Mouse (Mus musculus) liver, embryonic 16.5 days (tissue): Measurements from ENCODE around the gene Agbl4. TPM values are rescaled to one million over a fixed set of nuclear protein-coding genes. Genes with fewer than 3 reads are reported as not detected.
A peak's percentile ranks its signal among the peaks of the same experiment; 100 is the strongest.

ENCODE experiments used
- ATAC-seq: fragments of 200-750 bp; cut with Nextera tagmentation; 2 replicates; pipeline ENCODE4 v1.8.0; 2017; ENCODE audit warnings: low read depth, mild to moderate bottlenecking, moderate number of reproducible peaks, moderate library complexity
- H3K27ac ChIP-seq: fragments of 300-500 bp; sonication (generic); 2 replicates; pipeline ENCODE4 v1.5.1; 2014; ENCODE audit warnings: mild to moderate bottlenecking, low read length
- H3K27me3 ChIP-seq: fragments of 300-500 bp; sonication (generic); 2 replicates; pipeline ENCODE4 v1.6.1; 2014; ENCODE audit warnings: low read depth, low read length, mixed read lengths; ENCODE audit not compliant: control insufficient read depth, insufficient read depth
- H3K36me3 ChIP-seq: fragments of 300-500 bp; sonication (generic); 2 replicates; pipeline ENCODE4 v1.6.1; 2014; ENCODE audit warnings: mild to moderate bottlenecking; ENCODE audit not compliant: control insufficient read depth, insufficient read depth
- H3K4me1 ChIP-seq: fragments of 300-500 bp; sonication (generic); 2 replicates; pipeline ENCODE4 v1.6.1; 2014; ENCODE audit warnings: low read depth, low read length, mixed read lengths; ENCODE audit not compliant: control insufficient read depth
- H3K4me2 ChIP-seq: fragments of 300-500 bp; sonication (generic); 2 replicates; pipeline ENCODE4 v1.6.1; 2014; ENCODE audit warnings: low read depth, low read length, mixed read lengths
- H3K4me3 ChIP-seq: fragments of 300-500 bp; sonication (generic); 2 replicates; pipeline ENCODE4 v1.5.1; 2014; ENCODE audit warnings: low read depth, mild to moderate bottlenecking, low read length
- H3K9ac ChIP-seq: fragments of 300-500 bp; sonication (generic); 2 replicates; pipeline ENCODE4 v1.6.1; 2014; ENCODE audit warnings: low read depth, low read length
- H3K9me3 ChIP-seq: fragments of 300-500 bp; sonication (generic); replicated peaks from 2 replicates; pipeline ENCODE4 v1.6.1; 2016; ENCODE audit warnings: low read length; ENCODE audit not compliant: control insufficient read depth
- WGBS: fragments of 180-500 bp; shearing (Covaris S2); extraction: QIAGEN DNeasy Blood & Tissue Kit; methylation state at CpG from one replicate; pipeline ENCODE4 v1.1.7; 2014; ENCODE audit not compliant: insufficient replicate concordance; 5-methylcytosine and 5-hydroxymethylcytosine counted together
- polyA plus RNA-seq: library from polyadenylated mRNA; unstranded; fragments of >200 nt; fragmentation: Nextera tagmentation; extraction: Ambion mirVana; gene quantifications from 2 replicates; pipeline ENCODE4 v1.2.1, GENCODE M21; 2015

Gene Agbl4
- polyA plus RNA-seq, 1 experiment from 2014 or later: not detected

DNA sequence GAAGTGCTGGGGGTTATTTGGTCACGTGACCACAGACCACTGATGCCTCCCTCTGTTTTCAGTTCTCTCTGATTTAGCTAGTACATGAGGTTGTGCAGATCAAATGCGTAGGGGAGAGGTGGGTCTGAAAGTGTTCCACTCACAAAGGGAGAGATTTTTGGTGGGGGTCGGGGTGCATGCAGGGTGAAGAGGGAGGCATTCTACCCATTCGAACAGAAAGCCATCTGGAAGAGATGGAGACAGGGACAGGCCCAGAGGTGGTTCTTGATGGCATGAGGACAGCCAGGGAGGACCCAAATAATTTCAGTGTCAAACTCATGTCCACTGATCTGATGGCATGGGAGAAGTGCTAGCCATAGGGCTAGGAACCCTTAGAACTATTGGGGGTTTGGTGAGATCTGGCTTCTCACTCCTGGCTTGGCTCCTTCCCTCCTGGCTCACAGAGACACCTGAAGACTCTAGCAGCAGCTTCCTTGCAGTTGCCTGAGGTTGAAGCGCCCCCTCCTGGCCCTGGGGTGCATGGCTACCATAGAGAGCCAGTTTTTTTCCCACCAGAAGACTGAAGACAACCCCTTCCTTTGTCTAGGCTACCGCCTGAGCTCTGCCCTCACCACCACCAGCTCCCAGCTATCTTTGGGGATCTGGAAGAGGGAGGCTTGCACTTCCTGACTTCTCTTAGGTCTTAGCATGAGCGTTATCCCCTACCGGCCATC is 1228.8 kb downstream of the Agbl4 start:
- WGBS: 26% methylated on average over 8 of the region's 8 CpGs
- ATAC-seq: 0 out of 2 replicates have a peak, but pooled peaks have one; percentile 13
- no peaks in the 10 kb centered on the region for H3K4me1 ChIP-seq

DNA sequence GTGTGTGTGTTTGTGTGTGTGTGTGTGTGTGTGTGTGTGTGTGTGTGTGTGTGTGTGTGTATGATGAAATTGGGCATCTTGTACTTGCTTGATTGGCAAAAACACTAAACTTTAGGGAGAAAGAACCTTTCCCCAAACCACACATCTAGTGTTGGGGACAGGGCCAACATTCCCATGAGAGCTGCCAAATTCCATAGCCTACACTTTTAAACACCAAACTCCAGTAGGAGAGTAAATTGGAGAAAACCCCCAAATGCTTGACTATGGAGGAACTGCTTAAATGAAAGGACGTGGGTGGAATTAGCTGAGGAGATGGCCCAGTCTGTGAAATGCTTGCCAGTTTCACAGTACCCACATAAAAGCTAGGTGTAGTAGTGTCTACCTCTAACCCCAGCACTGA is 1235.2 kb downstream of the Agbl4 start:
- Histone ChIP-seq H3K27ac (no peak overlapping the region), H3K27me3 (no peaks in the 10 kb centered on the region), H3K36me3 (no peaks in the 10 kb centered on the region), H3K9ac (no peak overlapping the region), H3K4me2 (no peak overlapping the region), H3K4me3 (no peak overlapping the region), H3K9me3 (no peaks in the 10 kb centered on the region), H3K4me1 (no peaks in the 10 kb centered on the region)
- 44% methylated on average over 1 of the region's 1 CpGs for WGBS
- ATAC-seq: no peak

More for the DNA sequence above, 1228.8 kb downstream of the Agbl4 start:
- Histone ChIP-seq H3K4me2 (no peak overlapping the region), H3K4me3 (no peak overlapping the region), H3K27me3 (no peaks in the 10 kb centered on the region), H3K27ac (no peak overlapping the region), H3K36me3 (no peaks in the 10 kb centered on the region), H3K9me3 (no peaks in the 10 kb centered on the region), H3K9ac (no peak overlapping the region)

DNA sequence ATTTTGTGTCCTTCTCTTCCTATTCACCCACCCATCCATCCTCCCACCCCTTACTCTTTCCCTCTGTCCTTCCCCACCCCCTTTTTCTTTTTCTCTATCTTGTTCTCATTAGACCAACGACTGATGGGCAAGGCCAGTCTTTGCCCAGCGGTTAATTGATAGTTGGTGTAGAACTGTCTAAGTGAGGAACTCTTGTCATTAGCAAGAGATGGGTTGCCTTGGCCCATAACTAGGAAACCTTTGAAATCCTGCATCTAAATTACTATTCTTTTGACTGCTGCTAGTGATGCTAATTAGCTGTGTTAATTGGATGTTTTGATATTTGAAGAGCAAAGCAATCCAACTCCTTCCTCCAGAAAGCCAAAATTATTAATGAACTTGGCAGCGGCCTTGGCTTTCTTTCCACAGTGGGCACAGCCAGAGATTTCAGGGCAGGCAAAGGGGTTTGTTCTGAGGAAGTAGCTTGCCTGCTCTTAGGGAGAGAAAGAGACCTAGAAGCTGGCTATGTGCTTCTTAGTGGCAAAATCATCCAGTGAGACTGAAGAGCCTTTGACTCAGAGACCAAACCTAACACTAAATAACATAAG is 1238.2 kb downstream of the Agbl4 start:
- Histone ChIP-seq H3K27me3 (no peaks in the 10 kb centered on the region), H3K4me2 (no peak overlapping the region), H3K27ac (no peak overlapping the region), H3K4me1 (no peaks in the 10 kb centered on the region), H3K4me3 (no peak overlapping the region), H3K36me3 (no peaks in the 10 kb centered on the region), H3K9ac (no peak overlapping the region), H3K9me3 (no peaks in the 10 kb centered on the region)
- WGBS: 62% methylated on average over 3 of the region's 3 CpGs
- no peak for ATAC-seq

DNA sequence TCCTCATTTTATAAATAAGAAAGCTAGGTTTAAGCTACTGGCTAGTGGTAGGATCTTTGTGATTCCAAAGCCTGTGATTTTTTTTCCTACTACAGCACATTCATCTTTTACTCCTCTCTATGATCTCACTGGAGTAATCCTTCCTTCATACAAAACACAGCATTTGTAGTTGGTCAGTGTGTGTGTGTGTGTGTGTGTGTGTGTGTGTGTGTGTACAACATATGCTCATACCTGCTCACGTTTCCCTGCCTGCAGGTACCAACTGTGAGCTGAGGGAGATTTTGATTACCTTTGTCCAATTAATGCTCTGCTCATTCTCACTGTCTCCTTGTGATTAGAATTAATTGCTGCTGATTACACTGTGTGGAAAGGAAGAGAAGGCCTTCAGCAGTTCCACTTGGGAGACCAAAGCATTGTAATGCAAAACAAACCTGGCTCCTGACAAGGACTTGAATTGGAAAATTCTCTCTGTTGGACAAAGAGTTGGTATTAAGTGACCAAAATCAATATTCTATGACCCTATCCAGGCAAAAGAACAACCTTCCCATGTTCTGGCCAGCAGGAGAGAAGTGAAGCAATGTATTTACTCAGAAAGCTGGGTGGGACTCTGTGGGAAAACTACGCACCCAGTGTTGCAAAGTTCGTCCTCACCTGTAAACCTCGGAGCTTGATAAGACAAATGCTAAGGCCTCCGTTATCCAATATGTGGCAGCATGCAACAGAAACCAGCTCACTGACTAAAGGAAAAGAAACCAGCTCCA is 1241.7 kb downstream of the Agbl4 start:
- H3K4me1 ChIP-seq: no peaks in the 10 kb centered on the region
- no peak overlapping the region for H3K4me3 ChIP-seq
- 62% methylated on average over 5 of the region's 5 CpGs for WGBS
- no peaks in the 10 kb centered on the region for H3K9me3 ChIP-seq
- no peak overlapping the region for H3K9ac ChIP-seq
- no peak overlapping the region for H3K4me2 ChIP-seq
- peak; percentile 60; the same call in 1 of the 2 replicates for ATAC-seq
- H3K27me3 ChIP-seq: no peaks in the 10 kb centered on the region
- H3K27ac ChIP-seq: no peak overlapping the region
- H3K36me3 ChIP-seq: no peaks in the 10 kb centered on the region

DNA sequence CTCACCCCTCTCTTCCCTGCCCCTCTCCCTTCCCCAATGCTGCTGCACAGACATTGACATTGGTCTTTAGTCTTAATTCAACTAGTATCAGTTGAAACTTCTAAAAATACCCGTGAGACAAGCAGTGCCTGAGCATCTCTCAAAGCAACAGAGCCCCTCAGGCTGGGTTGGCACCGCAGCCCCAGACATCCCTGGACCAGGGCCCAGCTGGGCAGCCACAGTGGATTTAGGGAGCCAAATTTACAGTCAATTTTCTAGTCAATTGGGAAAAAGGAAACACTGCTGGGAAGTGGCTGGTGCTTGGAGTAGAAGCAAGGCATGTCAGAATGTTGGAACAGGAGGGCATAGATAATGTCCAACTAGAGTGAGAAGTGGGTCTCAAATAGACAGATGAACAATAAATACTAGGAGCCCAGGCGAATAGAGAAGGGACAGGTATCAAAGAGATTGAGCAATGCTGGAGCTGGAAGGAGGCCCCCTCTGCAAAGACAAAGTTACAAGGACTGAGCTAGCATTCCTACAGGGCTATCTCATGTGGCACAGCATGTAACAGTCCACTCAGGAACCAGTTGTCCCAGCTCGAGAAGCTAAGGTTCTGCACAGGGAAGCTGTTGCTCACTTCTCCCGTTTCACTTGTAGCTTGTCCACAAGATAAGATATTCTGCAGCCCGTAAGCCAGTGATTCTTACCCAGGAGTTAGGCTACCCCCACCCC is 1247.8 kb downstream of the Agbl4 start:
- H3K4me3 ChIP-seq: no peak overlapping the region
- 36% methylated on average over 6 of the region's 6 CpGs for WGBS
- no peaks in the 10 kb centered on the region for H3K4me1 ChIP-seq
- no peak for ATAC-seq
- no peaks in the 10 kb centered on the region for H3K36me3 ChIP-seq
- H3K27me3 ChIP-seq: no peaks in the 10 kb centered on the region
- H3K27ac ChIP-seq: no peak overlapping the region
- no peak overlapping the region for H3K4me2 ChIP-seq
- no peak overlapping the region for H3K9ac ChIP-seq
- no peaks in the 10 kb centered on the region for H3K9me3 ChIP-seq

DNA sequence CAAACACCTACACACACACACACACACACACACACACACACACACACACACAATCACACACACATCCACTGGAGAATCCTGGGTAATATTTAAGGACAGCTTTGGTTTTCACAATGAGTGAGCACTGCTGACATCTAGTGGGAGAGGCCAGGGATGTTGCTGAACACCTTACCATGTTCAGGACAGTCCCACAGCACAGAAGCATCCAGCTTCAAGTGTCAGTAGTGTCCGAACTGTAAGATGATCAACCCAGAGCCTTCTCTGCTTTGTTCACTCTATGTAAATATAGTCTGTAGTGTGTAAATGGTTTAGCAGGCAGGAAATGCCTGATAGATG is 1248.3 kb downstream of the Agbl4 start:
- Histone ChIP-seq H3K4me1 (no peaks in the 10 kb centered on the region), H3K9me3 (no peaks in the 10 kb centered on the region), H3K9ac (no peak overlapping the region), H3K27ac (no peak overlapping the region), H3K27me3 (no peaks in the 10 kb centered on the region), H3K36me3 (no peaks in the 10 kb centered on the region), H3K4me3 (no peak overlapping the region), H3K4me2 (no peak overlapping the region)
- ATAC-seq: no peak
- 30% methylated on average over 1 of the region's 1 CpGs for WGBS

DNA sequence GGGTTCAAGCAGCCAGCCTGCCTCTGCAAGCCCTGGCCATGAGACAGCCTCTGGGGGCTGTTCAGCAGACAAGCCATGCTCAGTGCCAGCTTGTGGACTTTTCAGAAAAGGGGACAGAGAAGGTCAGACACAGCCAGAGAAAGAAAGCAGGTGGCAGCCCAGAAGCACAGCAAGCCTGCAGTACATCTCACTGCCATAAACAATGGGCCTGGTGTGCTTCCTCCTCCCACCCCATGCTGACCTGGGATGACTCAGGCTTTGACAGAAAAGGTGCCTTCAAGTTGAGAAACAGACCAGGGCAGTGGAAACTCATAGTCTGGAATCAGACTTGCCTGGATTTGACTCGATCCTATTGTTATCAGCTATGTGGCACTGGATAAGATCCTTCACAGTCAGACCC is 1256.0 kb downstream of the Agbl4 start:
- Histone ChIP-seq H3K4me2 (no peak overlapping the region), H3K4me1 (no peaks in the 10 kb centered on the region), H3K36me3 (no peaks in the 10 kb centered on the region), H3K27ac (no peak overlapping the region), H3K27me3 (no peaks in the 10 kb centered on the region), H3K9me3 (no peaks in the 10 kb centered on the region), H3K4me3 (no peak overlapping the region), H3K9ac (no peak overlapping the region)
- no peak for ATAC-seq
- 28% methylated on average over 1 of the region's 1 CpGs for WGBS

DNA sequence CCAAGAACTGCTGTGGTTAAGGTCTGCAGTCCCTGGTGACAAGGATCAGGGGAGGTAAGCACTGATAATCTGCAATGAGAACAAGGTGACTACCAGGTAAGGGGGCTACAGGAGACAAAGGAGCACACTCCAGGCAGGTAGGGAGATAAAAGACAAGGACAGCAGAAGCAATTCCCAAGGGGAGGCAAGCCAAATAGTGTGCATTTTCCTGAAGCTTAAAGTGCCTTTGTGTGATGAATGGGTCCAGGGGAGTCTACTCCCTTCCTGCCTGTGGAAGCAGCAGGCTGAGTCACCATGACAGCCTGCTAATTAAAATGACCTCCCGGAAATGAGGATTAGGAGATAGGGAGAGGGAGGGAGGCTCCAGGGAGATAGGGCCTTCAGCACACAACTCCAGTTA is 1266.3 kb downstream of the Agbl4 start:
- Histone ChIP-seq H3K27ac (no peak overlapping the region), H3K27me3 (no peaks in the 10 kb centered on the region), H3K4me2 (no peak overlapping the region), H3K4me3 (no peak overlapping the region), H3K4me1 (no peaks in the 10 kb centered on the region), H3K36me3 (no peaks in the 10 kb centered on the region), H3K9ac (no peak overlapping the region), H3K9me3 (no peaks in the 10 kb centered on the region)
- WGBS: 29% methylated on average over 1 of the region's 1 CpGs
- ATAC-seq: peak; percentile 39; the same call in 1 of the 2 replicates
